Mouse (Mus musculus) heart, postnatal 14 days (tissue): ENCODE data around the gene Trim3. TPM values are rescaled to one million over a fixed set of nuclear protein-coding genes. Genes with fewer than 3 reads are reported as not detected.

ENCODE experiments used
- DNase-seq, 2 experiments: peaks; one replicate each; pipeline ENCODE4 v3.0.0; 2021 to 2022
- intact Hi-C: fragments of 180-260 bp; cut with DNase I; formaldehyde crosslinking; loops from one replicate; pipeline ENCODE4 v1.15.1; 2025
- total RNA-seq, 2 experiments: library from RNA; stranded (reverse); gene quantifications; 2 replicates each; pipeline ENCODE4 v1.2.3; 2021

The Trim3 gene
- total RNA-seq, 2 experiments from 2014 or later = 29.7 to 34.0 TPM

DNA sequence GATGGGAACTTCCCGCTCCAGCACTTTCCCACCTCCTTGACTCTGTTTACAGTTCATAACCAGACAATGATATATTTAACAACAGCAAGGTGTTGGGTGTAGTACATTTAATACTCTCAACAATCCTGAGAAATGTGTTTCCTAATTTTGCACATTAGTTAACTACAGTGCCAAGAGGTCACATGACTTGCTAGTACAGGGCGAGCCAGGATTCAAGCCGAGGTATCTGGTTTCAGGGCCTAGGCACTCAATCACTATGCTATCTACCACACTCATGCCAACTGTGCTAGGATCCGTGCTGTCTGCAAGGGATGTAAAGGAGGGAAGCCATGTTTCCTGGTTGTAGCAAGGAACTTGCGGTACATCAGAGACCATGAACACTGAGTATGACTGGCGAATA, 16.8 kb downstream of the Trim3 start:
- intact Hi-C loops = no loop called here
- no peak for DNase-seq

DNA sequence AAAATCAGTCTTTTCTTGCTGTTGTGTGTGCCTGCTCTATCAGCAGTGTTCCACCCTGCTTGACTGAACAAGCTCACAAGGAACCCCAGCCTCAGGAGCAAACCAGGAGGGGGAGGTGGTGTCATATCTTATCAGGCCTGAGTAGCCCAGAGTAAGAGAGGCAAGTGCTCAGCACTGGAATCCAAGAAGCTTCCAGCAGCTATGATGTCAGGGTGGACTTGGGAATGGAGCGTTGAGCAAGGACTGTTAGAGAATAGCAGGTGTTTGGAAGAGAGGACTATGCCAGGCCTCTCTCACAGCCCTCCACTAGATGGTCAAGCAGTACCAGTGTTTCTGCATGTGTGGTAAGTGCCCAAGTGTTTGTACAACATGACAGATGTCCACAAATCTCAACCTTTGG, 17.7 kb downstream of the Trim3 start:
- intact Hi-C loops = no loop called here
- no peak for DNase-seq

DNA sequence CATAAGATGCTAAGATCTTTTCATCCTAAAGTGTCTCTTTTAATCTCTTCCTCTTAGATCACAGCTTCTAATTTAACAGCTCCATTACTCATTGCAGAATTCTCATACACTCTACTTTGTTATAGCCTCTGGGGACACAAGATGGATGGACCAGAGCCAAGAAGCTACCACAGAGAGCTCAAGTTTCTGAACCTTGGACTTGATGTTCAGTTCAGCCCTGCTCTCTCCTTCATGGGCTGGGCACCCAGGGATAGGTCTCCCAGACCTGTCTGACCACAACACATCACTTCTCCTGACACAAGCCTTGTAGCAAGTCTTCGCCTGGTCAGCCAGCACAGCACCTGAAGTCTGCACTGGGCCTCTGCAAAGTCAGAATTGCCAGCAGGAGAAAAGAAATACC, 19.0 kb downstream of the Trim3 start:
- intact Hi-C loops = no loop called here
- DNase-seq = no peak

DNA sequence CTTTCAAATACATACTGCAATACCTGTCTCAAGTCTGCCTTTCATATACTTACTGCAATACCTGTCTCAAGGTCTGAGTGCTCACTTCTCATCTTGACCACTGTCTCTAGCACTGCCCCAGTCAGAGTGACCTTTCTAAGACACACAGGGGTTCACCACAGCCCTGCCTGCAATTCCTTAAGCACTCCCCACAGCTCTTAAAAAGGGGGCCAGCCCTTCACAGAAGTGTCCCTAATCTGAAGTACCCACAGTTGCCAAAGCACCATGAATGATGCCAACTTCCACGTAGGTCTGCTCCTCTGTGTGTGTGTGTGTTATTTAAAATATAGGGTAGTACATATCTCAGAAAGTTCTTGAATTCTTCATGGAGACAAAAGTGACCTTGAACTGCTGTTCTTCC, 21.6 kb downstream of the Trim3 start:
- intact Hi-C loops = no loop called here
- no peak for DNase-seq

DNA sequence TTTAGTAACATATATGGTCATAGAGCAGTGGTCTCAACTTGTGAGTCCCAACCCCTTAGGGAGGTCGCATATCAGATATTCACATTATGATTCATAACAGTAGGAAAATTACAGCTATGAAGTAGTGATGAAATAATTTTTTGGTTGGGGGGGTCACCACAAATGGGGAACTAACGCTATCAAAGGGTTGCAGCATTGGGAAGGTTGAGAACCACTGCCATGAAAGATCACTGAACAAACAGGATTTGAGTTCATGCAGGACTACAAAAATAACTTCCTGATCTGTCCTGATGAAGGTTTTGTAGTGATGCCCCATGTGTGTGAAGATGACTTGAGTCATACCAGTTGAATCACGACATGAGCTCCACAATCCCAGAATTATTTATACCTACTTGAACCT, 24.9 kb downstream of the Trim3 start:
- intact Hi-C loops = no loop called here

DNA sequence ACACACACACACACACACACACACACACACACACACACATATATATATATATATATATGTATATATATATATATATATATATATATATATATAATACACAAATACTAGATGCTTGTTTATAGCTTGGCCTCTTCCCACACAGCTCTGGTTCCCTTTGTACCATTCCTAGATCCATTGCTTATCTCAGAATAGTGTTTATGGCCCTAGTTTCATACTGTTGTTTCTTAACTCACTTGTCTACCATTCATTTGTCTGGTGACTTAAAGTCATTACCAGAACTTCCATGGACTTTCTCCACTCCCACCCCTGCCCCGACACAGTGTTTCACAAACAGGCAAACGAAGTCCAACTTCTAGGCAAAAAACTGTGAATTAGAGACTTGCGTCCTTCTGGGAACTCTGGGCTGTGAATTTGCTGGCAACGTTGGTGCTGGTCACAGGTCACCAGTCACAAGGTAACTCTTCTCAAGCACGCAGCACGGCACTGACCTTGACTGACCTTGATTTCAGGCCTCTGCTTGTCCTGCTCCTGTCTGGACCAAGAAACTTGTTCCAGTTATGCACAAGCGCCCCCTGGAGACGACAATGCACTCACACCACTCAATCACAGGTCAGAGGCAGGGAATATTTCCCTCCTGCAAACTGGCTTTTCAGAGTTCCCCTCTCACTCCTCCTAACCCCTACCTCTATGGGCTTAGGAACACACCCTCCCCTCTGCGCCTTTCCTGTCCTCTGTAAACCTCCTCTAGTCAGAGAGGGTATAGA, 30.3 kb downstream of the Trim3 start:
- peak; percentile 71 to 80 for DNase-seq
- intact Hi-C loops = loop anchor here (5.0 kb wide), 1 partner anchor 51 kb away; the partner anchor contains the start of gene Smpd1

More for the DNA sequence above, 24.9 kb downstream of the Trim3 start:
- no peak for DNase-seq

DNA sequence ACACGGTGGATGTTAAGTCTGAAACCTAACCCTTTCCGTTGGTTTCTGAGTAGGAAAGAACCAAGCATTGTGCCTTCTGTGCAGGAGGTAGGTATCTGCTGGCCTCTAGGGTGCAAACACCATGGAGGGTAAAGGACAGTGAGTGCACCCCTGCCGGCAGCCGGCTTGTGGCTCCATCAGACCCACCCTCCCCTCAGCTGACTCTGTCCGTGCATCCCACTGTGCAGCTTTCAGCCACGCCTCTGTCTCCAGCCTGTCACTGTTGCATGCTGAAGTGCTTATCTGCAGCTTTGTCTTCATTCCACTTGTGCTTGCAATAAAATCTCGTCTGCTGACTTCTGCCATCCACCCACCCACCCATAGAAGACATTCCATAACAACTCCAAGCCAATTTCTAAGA, 43.3 kb downstream of the Trim3 start:
- no peak for DNase-seq
- intact Hi-C loops = no loop called here

DNA sequence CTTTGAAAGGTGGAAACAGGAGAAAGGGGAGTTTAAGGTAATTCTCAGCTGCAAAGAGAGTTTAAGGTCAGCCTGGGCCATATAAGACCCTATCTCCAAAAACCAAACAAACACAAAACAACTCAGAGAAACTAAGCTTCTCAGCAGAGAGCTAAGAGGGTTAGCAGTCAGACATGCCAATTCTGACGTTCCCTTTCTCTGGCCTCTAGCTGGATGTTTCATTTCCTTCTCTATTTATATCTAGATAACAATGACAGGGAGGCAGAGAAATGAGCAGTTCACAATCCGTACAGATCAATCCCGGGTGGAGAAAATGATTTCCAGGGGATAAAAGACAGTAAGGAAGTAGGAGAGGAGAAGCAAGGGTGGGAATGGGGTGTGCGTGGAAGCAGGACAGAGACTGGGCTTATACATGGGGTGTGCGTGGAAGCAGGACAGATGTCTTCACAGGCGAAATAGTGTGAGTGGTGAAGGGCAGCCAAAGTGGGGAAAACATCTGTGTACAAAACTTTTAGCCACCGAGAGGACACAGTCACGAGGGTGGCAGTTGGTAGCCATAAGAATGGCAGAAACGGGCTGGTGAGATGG, 45.0 kb downstream of the Trim3 start:
- intact Hi-C loops = no loop called here
- no peak for DNase-seq

DNA sequence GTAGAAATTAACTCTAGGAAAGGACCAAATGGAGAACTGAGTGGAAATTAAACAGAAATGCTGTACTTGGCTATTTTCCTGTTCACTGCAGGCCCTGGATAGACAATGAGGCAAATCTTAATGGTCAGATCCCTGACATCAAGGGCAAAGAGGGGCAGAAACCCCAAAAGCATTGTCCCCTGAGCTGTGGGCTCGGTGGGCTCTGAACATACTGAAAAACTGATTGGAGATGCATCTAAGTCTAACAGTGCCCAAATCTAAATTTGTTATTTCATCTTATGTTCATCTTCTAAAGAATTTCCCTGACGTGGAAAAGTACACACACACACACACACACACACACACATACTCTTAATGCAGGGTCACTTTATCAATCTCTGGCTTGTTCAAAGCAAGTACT, 51.4 kb downstream of the Trim3 start:
- intact Hi-C loops = no loop called here
- no peak for DNase-seq

DNA sequence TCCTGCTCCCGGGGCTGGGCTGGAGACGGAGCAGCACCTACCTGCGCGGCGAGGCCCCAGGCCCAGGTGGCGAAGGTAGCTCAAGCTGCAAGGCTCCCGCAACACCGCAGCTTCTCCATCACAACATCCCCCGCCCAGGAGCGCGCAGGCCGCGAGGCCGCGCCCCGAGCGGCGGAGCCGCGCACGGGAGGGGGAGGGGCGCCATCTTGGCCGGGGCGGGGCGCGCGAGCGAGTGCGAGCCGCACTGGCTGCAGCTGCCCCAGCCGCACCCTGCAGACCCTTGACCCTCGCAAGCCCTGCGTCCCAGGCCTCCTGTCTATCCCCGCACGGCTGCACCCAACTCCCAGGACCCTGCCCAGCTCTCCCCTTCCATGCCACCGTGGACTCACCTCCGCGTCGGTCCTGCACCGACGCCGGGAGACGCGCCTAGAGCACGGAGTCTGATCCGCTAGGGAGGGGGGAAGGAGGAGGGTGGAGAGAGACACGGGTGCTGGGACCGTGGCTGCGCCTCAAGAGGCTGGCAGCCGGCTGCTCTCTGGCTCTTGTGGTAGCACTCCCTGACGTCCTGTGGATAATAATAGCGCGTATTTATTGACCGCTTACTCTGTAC, 52.2 kb downstream of the Trim3 start, which contains the start of gene Apbb1:
Gene Apbb1, minus strand, starts transcription at position 560 of the 610 bp plus-strand sequence.
- DNase-seq = peak; percentile 84 to 86
- intact Hi-C loops = no loop called here

DNA sequence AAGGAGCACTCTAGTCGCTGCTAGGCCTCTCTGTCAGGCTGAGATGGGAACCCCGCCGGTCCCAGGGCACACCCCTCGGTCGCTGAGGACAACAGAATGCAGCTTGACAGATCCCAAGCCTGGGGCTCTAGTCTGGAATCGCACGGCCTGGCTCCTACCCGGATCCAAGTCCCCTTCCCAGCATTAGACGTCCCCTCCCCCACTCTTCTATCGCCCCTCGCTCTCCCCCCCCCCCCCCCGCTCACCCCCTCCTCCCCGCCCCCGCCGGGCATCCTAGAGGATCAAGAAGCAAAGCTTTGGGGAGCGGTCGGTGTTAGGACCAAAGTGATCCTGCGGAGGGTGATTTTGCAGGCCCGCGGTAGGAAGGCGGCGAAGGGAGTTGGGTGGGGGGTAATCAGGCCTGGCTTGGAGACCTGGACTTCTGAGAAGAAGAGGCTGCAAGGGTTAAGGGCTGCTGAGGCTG, 52.7 kb downstream of the Trim3 start:
- intact Hi-C loops = no loop called here
- peak; percentile 16 to 27 for DNase-seq

DNA sequence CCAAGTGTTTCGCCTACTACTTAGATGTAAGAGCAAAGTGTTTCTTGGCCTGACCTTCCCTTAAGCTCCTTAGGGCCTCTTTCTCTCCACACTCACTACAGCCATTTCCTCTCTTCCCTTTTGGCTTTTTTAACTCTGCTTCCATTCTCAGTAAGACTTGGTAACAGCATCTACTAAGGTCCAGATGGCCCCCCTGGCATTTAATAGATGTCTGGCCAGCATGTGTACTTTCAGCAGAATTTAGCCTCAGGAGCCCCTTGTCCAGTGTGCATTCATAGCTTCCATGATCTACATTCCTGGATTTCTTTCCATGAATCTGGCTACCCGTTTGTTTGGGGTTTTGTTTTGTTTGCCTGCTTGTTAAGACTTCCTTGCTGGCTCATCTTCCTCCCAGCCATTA, 54.9 kb downstream of the Trim3 start:
- intact Hi-C loops = no loop called here
- DNase-seq = no peak

DNA sequence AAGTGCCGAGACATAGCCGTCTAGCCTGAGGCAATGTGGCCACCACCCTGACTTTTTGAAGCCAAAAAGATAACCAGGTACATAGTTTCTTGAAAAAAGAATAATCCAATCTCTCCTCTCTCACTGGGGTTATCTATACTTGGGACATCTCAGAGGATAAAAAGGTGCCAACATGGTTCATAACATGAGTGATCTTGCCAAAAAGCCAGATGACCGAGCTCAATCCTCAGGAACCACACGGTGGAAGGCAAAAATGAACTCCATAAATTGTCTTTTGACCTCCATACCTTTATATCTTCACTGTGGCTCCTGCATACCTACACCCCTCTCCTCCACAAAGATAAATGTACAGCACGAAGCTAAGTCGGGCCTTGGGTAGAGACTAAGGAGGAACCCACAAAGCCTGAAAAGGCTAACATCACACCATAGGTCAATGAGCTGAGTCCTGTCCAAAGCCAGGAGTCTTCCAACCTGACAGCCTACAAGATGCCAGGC, 55.9 kb downstream of the Trim3 start:
- intact Hi-C loops = no loop called here
- no peak for DNase-seq

DNA sequence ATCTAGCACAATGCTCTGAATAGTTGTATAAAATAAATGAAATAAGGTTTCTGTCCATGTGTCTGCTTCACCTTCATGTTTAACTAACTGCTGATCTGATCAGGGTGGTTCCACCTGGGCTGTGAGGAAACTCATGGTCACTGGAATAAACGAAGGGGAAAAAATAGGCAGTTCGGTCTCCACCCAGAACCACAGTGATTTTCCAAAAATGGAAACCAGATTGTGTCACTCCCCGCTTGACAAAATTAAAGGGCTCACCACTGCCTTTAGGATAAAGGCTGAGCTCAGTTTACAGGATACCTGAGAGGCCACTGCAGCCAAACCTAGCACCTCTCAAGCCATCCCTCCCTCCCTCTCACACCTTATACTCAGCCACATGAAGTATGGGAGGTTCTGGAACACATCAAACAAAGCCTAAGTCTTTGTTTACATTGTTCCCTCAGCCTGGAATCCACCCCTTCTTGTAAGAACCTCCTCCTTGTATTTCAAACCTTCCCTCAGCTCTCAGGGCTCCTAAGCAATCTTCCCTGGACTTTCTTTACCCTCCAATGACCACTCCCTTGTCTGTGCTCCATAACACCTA, 57.1 kb downstream of the Trim3 start:
- intact Hi-C loops = no loop called here
- no peak for DNase-seq

DNA sequence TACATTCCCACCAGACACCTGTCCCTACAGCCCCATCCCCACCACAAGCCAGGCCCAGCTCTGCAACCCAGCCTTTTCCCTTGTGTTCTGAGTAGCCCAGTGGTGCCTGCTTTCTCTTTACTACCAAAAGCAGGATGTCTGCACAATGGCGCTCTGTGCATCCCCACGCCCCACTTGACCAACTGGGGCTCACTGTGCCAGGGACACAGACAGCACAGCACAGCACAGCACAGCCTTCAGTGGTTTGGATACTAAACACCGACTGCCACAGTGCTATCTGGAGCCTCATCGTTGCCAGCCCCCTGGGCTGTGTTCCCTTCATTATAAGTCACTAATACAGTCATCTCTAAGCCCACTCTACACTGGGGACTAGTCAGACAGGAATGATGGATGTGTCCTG, 58.8 kb downstream of the Trim3 start:
- intact Hi-C loops = no loop called here
- DNase-seq = no peak

DNA sequence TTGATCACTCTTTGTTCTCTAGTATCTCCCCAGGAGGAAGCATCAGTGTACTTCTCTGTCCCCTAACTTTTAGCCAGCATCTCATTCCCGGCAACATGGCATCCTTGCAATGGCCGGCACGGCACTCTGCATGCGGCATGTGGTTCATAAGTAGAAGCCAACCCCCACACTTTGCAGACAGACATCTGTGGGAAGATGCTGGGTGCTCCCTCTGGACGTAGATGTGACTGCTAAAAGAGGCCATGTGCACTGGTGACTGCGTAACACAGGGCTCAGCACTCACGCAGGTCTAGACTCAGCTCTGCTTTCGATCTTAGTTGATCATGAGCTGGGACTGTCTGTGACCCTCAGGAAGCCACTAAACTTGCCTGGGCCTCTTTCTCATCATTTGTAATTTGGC, 60.4 kb downstream of the Trim3 start:
- no peak for DNase-seq
- intact Hi-C loops = no loop called here

DNA sequence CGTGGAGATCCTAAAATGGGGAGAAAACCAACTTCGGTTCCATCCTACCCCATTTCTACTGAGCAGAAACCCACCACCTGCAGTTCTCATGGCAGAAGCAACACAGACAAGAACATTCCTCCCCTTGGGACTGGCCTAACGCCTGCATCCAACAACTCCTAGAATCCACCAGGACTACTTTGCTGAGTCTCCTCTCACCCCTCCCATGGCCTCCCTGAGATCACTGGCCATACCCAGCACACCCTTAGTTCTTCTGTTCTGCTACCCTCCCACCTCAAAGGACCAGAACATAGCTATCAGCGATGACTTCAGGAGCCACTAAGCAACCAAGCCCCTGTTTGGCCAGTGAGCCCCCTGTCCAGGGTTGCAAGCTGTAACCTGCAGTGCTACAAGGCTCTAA, 62.6 kb downstream of the Trim3 start:
- no peak for DNase-seq
- intact Hi-C loops = no loop called here

DNA sequence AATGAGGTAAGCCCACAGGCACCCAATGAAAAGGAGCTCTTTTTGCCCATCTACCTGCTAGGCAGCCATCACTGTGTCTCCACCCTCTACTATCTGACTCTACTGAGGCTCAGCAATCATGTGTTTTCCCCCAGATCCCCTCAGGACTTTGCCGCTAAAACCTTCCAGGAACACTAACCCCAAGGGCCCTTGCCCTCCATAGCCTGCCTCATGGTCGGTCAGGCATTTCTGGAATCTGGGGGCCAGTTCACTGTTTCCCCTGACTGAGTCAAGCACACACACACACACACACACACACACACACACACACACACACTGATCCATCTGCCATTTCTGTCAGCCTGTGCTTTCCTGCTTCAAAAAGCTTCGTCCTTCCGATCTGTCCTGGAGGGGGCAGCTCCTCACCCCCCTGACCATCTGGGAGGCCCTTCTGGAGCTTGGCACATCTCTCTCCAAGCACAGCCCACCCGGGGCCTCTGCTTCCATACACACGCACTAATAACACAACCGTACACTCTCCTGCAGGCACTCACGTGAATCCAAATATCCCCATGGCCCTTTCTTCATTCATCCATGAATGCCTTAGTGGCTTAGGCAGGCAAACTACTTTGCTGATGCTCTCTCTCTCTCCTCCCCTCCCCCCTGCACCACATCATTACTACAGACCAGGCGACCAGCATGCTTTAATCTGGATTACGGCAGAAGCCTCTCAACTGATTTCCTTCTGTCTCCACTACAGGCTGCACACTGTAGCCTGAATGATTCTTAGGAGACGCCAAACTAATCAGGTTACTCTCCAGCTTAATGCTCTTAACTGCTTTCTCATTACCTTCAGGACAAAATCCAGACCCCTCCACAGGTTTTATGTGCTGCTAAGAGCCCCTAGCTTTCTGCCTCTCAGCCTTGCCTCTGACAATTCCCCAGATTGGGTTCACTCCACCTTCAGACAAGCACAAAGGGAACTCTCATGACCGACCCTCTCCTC, 63.6 kb downstream of the Trim3 start:
- intact Hi-C loops = no loop called here
- no peak for DNase-seq

DNA sequence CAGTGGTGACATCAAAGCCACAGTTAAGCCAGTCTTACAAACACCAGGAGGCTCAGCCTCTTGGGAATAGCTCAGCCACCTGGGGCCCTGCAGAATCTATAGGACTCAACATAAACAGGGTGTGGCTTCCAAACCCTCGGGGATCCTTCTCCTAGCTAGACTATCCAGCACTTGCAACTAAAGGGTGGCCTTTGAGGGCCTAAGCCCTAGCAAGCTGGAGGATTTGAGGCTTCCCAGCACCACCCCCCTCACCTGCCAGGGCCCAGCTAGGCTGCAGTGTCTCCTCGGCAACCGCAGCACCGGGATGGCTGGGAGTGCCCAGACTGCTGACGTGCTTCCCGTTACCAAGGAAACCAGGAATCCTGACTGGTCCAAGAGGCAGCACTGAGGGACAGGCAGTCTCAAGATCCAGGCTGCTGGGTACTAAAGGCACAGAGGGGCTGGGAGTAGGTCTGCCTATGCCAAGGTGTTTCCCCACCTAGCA, 64.3 kb downstream of the Trim3 start:
- DNase-seq = no peak
- intact Hi-C loops = no loop called here

DNA sequence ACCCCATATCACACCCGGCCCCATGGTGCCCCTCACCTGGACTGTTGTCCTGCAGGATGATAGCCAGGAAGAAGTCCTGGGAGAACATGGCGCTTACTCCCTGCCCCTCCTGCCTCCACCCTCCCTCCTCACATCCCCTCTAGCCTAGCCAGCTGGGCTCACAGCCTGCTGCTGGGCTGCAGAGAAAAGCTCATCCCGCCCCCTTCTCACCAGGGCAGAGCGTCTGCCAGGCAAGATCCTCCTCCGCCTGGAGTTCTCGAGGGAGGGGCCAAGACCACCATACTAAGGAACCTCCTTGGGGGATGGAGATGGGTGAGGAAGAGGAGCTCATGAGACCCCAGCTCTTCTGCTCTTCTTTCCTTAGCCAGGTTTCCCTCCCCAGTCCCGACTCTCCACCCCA, 64.8 kb downstream of the Trim3 start:
- intact Hi-C loops = no loop called here
- DNase-seq = no peak
